Mouse (Mus musculus): ENCODE results near the gene Aldh3a1.
"Not testable (repeated sequence)": the region's sequence is repeated elsewhere in the genome, so short reads cannot be mapped to it uniquely, and the experiment has no call there.

Aldh3a1 gene

DNA sequence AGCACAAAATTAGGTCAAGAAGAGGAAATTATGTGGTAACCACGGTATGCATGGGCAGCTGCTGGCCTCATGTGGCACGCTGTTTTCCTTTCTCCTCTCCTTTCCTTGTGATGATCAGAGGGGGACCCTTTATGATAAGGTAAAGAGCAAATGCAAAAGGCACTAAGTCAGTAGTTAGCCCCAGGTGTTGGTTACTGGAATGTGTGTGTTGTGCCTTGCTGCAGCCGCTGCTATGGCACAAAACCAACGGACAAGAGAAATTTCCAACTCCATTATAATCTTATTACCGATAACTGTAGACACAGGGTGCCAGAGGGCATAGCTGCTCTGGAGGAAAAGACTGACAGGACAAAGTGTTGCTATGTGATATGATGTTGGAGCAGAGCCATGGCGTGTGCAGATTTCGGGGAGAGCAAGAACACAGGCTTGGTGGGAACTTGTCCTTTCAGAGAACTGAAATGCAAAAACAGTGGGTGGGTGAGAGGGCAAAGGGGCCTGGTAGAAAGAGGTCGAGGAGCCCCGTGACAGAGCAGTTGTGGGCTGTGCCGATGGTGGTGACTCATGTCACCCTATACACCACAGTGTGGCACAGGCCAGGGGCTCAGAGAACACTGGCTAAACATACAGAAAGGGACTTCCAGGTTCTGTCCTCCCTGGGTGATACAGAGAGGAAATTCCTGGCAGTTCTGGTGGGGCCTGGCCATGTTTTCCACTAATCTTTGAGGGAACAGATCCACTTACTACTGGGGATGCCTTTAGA lies at the start of gene Aldh3a1:
Gene Aldh3a1 (plus strand): TSS at position 51 of the 760 bp plus-strand sequence.
- no peak for DNase-seq (ENCODE audit: low read depth, low spot score)

DNA sequence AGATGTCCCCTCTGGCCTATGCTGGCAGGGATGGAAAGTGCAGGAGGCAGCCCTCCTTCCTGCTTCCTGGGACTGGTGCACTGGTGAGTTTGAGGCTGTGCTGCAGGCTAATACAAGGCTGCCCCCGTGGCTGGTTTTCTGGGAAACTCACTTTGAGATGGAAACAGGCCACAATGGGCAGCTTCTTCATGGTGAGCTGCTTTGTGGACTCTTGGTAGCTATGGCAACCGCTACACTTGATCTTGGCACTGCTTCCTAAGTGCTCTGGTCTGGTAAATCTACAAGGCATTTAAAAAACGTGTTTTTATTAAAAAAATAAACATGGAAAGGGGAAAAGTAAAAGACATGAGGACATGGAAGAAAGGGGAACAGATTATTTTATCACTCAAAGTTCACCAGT lies 49.2 kb upstream of the Aldh3a1 start:
- no peak for DNase-seq (ENCODE audit: low read depth, low spot score)

DNA sequence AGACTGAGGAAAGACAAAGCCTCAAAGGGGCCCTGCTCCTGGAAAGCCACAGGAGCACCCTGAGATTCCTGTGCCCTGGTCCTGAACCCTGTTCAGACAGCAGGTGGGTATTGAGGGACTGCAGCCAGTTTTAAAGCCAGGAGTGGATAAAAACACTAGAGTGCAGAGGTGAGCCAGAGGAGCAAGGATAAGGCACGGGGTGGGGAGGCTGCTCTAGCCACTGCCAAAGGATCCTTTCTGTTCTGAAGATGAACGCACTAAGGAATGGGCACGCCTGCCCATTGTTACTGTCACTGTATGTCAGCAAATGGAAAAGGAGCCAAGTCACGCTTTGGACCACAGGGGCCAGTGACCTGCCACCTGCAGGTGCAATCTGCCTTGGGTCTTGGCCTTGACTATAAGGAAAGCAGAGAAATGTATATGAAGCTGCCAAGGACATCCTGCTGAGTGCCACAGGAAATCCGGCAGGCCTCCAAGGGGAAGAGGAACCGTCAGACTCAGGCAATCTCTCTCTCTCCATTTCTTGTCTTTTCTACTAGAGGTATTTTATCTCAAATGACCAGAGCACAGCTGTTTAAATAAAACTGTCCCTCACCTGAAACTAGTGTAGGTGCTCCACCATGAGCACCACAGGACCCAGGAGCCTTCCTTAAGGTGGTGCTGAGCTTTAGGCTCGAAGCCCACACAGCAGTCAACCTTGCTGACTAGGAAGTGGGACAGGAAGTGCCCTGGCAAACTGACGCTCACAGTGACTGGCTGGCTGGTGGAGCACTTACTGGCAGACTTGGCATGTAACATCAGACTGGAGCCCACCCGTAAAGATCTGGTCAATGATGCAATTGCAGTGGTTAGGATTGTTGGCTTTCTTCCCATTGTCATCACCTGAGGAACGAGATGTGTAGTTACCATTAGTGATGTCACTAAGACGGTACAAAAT lies 47.3 kb upstream of the Aldh3a1 start:
- DNase-seq (ENCODE audit: low read depth, low spot score): no peak

DNA sequence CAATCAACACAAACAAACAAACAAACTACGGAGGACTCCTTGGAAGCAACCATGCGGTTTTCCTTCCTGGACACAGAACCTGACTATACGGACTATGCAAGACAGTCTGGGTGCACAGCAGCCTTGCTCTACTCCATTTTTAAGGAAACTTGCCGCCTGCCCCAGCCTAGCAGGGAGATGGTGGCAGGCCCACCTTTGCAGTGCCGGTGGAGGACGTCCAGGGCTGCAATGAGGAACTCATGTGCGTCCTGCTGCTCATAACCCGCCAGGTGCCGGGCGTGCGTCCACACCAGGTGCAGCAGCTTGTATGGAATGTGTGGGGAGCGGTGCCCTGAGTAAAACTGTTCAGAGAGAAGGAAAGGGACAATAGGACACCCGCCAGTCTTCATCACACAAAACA lies 46.2 kb upstream of the Aldh3a1 start:
- no peak for DNase-seq (ENCODE audit: low read depth, low spot score)

DNA sequence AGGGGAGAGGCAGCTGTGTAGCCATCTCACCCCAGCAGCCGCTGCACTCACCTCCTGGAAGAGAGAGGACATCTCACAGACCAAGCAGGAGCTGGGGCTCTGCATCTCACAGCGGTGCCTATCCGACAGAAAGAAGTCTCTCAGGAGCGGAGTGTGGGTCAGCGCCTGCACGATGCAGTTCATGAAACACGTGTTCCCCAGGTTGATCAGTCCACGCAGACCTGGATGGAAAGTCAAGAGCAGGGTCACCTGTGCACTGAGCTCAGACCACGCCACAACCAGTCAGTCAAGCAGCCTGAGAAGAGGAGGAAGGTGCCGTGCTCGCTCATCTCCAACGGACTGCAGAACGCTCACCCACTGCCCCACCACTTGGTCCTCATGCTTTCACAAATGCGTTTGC lies 44.6 kb upstream of the Aldh3a1 start:
- DNase-seq (ENCODE audit: low read depth, low spot score): no peak

DNA sequence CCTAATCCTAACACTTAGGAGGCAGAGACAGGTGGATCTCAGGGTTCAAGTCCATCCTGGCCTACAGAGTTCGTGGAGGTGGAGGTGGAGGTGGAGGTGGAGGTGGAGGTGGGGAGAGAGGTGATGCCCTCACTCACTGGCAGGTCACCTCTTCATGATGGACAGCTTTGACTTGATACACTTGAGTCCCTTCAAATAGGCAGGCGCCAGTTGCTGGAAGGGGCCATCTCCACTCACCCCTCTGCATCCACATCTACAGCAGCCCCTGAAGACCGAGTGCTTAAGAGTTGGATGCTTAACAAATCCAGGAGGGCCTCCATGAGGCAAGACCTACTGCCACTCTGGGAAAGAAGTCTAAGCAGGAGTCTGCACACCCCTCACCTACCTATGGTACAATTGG lies 44.0 kb upstream of the Aldh3a1 start:
- no peak for DNase-seq (ENCODE audit: low read depth, low spot score)

DNA sequence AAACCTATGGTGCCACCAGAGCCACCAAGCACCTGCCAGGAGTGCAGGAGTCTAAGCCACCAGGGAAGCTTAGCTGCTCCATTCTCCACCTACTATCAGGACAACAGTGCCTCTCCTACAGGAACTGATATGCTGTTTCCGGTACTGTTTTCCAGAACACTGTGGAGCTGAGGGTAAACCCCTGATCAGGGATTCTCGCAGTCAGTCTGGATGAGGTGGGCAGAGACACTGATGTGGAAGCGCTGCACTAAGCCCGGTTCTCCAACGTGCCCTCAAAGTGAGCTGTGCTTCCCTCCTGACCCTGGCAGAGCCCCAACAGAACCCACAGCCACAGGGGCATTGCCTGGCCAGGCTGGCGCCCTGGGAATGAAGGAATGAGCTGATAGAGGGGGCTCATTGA lies 43.0 kb upstream of the Aldh3a1 start:
- no peak for DNase-seq (ENCODE audit: low read depth, low spot score)

DNA sequence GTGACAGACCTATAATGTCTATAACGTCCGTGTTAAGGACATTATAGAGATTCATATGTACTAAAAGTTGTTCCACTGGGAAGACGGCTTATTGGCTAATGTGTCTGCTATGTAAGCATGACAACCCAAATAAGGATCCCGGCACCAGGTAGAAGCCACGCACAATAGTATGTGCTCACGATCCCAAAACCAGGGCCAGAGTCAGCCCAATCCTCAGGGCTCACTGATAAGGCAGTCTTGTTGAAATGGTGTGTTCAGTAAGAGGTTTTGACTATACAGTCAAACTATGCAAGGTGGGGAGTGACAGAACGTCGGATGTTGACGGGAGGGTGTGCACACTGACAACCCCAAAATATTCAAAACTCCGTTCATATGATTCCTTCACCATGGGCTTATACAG lies 42.5 kb upstream of the Aldh3a1 start:
- no peak for DNase-seq (ENCODE audit: low read depth, low spot score)

DNA sequence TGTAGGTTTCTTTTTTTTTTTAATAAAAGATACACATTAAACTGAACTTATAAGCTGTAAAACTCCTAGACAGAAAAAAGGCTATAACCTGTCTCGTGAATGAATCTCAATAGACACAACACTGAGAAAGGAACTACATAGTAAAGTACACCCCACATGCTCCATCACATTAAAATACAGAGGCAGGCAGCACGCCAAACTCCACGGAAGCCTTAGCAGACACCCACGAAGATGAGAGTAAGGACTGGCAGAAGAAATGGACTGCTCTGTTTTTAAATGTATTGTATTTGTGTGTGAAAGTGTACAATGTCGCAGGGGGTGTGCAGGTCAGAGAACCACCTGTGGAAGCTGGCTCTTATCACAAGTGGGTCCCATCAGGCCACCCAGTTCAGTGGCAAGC lies 37.2 kb upstream of the Aldh3a1 start:
- no peak for DNase-seq (ENCODE audit: low read depth, low spot score)

DNA sequence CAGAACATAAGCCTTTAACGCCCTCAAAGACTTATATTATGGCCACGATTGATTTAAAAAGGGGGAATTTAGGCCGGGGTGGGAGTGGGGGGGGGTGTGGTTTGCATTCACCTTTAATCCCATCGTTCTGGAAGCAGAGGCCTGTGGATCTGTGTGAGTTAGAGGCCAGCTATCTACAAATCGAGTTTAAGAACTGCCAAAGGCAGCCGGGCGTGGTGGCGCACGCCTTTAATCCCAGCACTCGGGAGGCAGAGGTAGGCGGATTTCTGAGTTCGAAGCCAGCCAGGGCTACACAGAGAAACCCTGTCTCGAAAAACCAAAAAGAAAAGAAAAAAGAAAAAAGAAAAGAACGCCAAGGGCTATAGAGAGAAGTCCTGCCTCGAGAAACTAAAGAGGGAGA lies 33.9 kb upstream of the Aldh3a1 start:
- DNase-seq (ENCODE audit: low read depth, low spot score): not testable (repeated sequence)

DNA sequence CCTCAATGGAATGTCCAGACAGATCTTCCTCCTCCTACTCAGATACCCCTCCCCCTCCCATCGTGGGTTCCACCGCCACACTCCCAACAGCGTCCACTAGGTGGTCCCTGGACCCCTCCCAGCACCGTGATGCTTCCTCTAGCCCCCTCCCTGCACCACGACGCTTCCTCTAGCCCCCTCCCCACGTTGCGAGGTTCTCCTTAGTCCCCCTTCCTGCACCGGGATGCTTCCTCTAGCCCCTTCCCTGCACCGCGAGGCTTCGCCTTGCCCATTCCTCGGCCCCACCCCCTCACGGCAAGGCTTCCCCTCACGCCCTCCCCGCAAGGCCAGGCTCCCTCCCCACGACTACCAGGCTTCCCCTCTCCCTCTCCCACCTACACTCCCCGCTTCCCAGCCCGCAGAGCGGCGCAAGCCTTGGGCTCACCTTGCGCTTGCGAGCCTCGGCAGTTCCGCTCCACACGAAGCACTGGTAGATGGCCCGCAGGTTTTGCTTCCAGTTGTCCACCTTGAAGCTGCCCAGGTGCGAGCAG lies 33.0 kb upstream of the Aldh3a1 start:
- peak; percentile 93 for DNase-seq (ENCODE audit: low read depth, low spot score)

DNA sequence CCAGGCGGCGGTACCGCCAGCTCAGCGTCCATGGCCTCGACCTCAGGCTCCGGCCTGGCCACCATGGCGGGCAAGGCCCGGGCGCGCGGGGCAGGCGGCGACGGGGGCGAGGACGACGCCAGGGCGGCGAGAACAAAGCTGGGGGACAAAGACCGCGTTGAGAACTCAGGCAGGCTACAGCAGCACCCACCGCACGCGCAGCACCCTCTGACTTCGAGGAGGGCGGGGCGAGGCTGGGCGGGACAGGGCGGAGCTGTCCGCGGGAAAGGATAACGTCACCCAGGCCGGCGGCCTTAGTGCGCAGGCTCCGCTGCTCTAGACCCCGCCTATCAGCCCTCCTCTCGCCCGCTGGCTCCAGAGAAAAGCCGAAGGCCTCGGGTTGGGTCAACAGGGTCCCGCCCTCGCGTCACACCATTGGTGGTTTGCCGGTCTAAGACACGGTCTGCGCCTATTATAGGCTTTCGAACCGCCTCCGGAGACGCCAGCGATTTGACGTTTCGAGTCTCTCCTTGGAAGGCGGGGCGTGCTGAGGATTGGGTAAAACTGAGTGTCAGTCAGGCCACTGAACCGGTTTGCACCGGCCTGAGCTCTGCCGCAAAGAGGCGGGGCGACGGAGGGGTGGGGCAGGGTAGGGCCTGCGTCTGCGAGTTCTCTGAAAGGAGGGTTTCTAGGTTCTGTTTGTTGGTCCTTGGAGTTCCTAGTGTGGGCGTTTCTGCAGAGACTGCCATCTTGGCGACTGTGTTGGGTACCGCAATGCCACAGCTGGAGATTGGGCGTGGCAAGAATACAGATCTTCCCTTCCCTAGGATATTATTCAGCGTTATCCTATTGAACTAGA lies 32.3 kb upstream of the Aldh3a1 start, which contains the start of gene Usp22:
Gene Usp22 (minus strand): TSS at position 235 of the 838 bp plus-strand sequence.
- DNase-seq (ENCODE audit: low read depth, low spot score): peak; percentile 100

DNA sequence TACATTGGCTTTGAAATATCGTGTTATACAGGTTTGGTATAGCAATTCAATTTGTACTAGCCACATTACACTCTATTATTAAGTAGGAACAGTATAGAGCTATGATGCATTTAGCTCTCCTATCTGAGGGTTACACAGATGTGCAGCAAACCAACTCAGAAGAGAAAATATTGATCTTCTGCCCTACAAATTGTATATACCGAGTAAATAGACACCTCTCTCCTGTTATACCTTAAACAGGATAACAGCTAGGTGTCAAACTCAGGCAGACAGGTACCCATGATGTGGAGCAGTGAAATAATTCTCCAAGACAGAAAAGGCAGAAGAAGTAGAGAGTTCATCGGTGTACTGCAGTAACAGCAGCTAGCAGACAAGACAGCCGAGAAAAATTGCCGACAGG lies 31.6 kb upstream of the Aldh3a1 start:
- no peak for DNase-seq (ENCODE audit: low read depth, low spot score)

DNA sequence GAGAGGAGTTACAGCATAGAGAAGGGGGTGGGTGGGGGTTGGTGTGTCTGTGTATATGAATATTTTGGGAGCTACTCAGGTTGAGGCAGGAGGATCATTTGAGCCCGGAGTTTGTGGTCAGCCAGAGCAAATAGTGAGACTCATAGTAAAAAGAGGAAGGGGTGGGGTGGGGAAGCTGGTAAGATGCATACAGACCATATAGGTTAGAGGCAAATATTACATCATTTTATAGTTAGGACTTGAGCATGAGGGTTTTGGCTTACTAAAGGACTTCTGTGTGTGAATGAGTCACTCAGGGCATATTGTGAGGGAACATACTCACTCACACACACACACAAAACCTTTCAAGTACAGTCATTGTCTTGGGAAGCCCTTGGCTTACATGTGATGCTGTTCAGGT lies 31.0 kb upstream of the Aldh3a1 start:
- DNase-seq (ENCODE audit: low read depth, low spot score): no peak

DNA sequence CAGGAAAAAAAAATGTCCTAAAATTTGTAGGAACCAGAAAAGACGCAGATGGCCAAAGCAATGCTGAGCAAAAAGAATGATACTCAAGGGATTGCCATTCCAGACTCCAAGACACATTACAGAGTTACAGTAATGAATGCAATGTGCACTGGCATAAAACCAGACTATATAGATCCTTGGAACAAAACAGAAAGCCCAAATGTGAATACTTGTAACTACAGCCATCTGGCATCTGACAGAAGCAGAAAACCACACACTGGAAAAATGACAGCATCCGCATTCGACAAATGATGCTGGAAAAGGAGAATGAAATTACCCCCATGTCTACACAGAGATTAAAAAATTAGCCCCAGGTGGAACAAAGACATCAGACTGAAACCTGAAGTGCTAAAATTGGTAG lies 27.0 kb upstream of the Aldh3a1 start:
- no peak for DNase-seq (ENCODE audit: low read depth, low spot score)

DNA sequence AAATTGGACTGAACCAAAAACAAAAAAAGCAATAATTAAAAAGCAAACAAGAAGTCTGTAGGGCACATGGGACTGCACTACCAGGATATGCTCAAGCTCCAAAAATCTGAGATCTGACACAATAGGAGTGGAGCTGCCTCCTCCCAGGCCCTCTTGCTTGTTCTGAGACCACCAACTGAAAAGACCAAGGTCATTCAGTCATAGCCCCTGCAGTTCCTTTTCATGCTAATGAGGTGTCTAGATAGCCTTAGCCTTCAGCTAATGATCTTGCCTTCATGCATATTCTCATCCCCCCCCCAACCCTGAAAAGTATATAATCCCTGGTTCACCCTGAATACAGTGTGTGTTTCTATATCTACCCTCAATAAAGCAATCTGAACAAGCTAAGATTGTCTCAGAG lies 25.7 kb upstream of the Aldh3a1 start:
- no peak for DNase-seq (ENCODE audit: low read depth, low spot score)

DNA sequence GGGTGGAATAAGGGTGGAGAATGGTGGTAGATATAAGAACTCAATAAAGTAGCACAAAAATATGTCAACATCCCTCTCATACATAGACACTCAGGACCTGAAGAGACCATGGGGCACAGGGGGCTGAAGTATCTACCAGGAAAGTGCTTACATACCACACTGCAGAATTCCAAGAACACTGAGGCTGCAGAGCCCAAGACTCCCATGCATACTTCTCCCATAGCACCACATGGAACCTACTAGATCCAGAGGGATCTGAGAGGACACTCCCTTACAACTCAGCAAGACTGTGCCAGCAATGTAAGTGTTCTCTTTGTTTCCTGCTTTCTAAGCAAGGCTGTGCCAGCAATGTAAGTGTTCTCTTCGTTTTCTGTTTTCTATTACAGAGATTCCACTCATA lies 23.5 kb upstream of the Aldh3a1 start:
- no peak for DNase-seq (ENCODE audit: low read depth, low spot score)

DNA sequence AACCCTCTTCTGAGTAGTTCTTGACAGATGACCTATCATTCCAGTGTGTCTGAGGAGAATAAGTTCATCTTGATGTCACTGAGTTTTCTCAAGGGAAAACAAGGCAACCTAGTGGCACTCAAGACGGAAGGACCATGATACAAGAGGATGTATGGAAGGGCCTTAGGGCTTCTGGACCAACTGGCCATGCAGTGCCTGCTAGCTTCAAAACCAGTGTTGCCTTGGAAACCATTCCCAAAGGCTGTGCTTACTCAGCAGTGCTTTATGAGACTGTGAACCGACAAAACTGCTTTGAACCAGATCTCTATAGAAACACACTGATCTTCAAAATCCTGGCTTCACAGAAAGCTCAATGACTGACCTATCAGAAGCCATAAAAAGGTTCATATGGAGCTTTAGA lies 16.6 kb upstream of the Aldh3a1 start:
- no peak for DNase-seq (ENCODE audit: low read depth, low spot score)

DNA sequence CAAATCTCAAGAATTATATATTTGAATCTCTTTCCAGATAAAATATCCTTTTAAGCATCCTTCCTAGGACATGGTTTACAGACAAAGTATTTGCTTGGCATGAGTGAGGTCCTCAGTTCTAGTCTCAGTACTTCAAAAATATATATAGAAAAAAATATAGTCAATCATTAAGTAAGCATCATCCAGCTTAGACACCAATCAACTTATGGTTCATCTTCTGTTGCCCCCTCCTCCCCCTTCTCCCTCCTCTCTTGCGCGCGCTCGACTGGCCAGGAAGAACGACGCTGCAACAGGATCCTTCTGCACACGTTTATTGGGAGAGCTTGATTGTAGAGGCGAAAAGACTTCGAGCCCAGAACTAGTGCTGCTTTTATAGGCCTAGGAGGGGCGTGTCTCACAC lies 15.2 kb upstream of the Aldh3a1 start:
- DNase-seq (ENCODE audit: low read depth, low spot score): not testable (repeated sequence)

DNA sequence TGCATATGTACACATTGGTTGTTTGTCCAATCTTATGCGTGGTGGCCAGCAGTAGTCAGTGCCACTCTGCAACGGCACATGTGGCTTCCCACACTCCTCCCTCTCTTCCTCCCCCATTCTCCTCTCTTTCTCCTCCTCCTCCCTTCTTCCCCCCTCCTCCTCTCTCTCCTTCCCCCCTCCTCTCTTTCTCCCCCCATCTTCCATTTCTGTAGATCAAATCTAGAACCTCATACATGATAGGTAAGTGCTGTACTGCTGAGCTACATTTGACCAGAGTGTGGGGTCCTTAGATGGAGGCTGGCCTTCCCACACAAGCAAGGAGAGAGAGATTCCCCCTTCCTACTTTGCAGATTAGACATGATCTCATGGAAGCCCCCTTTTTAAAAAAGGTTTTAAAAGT lies 14.6 kb upstream of the Aldh3a1 start:
- no peak for DNase-seq (ENCODE audit: low read depth, low spot score)

DNA sequence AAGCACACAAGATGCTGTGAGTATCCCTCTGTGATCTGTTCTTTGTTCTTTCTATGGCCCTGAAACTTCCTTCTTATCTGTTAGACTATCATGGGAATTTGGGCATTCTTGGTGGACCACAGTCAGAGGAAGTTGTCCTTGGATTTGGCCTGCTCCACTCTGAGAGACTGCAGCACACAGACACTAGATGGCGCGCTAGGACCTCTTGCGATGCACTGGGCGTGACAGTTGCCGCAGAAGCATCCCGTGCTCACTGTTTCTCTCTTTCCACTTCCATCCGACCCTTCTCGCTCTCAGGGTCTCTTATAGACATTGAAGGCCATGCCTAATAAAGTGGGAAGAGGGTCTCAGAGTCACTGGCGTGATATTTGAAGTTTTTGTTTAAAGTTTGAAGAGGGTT lies 13.9 kb upstream of the Aldh3a1 start:
- DNase-seq (ENCODE audit: low read depth, low spot score): peak; percentile 76
